Mouse (Mus musculus) urinary bladder, adult 2 months (tissue): ENCODE results near the gene Acacb. TPM values are rescaled to one million over a fixed set of nuclear protein-coding genes. Genes with fewer than 3 reads are reported as not detected.

ENCODE experiments used
- DNase-seq: peaks from one replicate; pipeline ENCODE4 v3.0.0; 2022; ENCODE audit warnings: low spot score
- polyA plus RNA-seq: library from polyadenylated mRNA; depleted of rRNA; stranded (reverse); fragments of >200 nt; gene quantifications from 2 replicates; pipeline ENCODE4 v1.2.3, GENCODE M21; 2012

Gene Acacb
- polyA plus RNA-seq, 1 experiment = 7.7 TPM

DNA sequence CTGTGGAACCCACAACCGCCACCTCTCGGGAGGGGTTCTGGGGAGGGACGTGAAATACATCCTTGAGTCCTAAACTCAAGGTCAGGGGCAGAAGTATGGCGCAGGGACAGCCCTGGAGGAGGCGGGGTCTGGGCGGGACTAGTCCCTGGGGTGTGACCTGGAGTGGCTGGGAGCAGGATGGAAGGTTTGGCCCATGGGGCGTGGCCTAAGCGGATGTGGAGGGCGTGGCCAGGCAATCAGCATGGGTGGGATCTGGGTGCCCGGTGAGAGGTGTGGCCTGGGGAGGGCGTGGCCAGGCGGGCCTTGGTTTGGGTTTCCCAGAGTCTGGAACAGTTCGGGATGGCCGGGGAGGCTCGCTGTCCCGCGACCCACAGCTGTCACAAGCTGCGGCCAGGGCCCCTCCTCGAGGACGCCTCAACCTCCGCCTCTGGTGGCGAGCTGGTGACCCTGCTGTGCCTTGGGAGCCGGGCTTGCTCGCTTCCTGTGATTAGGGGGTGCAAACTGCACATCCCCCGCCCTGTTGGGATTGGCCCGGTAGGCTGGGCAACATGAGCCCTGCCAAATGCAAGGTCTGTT is 29.3 kb downstream of the Acacb start:
- DNase-seq = peak; percentile 72

DNA sequence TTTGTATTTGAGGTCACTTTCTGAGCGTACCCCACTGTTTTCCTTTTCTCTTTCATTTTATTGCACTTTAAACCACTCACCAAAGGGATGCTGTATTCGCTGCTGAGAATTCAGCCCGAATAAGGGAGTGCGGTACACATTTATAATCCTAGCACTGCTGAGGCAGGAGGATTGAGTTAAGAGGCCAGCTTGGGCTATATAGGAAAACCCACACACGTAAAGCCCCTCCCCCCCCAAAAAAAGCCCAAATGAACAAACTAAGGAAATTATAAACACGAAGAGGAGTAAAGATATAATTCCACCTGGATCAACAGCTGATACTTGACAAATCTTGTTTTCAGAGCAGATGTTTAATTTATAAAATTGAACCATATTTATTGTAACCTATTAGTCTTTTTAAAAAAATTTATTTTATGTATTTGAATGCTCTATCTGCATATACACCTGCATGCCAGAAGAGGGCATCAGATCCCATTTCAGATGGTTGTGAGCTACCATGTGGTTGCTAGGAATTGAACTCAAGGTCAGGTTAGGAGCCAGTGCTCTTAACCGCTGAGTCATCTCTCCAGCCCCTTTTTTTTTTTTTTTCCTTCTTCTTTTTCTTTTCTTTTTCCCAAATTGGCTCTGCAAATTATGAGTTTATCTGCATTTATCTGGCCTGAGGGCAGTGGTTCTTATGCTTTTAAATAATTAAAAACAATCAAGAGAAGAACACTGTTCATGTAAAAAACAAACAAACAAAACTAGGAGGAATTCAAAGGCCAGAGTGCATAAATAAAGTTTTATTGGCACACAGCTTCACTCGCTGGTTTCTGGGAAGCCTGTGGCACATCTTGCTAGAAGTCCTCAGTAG is 30.4 kb downstream of the Acacb start:
- DNase-seq = no peak

DNA sequence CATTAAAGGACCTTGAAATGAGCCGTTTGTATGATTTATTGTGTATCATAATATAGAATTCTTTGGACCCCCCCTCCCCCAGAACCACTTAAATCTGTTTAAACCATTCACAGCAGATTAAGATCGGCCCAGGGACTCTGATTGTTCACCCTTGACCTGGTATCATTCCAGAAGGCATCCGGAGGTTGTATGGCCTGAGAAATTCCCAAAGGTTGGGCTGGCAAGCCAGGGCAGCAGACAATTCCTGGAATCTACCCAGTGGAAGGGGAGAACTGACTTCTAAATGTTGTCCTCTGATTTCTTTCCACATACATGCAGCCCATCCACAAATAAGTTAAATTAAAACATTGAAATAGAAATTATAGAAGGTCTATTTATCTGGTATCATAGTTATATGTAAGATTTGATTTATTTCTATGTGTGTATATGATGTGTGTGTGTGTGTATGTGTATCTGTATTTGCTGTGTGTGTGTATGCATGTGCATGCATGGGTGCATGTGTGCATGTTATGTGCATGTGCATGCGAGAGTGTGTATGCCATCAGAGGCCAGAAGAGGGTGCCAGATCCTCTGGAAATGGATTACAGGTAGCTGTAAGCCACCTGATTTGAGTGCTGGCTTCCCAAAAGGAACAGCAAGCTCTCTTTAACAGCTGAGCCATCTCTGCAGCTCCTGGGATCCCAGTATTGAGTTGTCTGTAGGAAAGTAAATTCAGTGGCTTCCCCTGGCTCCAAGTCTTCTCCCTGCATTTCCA is 31.8 kb downstream of the Acacb start:
- DNase-seq = no peak

DNA sequence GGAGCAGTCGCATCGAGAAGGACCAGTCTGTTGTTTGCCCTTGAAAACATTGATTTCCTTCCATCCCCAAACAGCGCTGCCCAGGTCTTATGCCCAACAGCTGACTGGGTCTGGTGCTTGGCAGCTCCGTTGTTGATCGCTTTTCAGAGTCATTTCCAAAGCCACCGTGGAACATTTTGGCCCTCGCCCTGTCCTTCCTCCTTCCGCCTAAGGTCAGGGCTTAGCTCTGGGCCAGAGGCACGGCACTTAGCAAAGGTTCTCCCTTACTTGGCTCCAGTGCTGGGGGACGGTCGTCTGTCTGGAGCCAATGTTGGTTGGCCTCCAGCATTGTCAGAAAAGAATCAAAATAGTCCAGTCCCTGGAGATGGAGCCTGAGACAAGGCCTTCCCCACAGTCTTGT is 33.2 kb downstream of the Acacb start:
- DNase-seq = no peak

DNA sequence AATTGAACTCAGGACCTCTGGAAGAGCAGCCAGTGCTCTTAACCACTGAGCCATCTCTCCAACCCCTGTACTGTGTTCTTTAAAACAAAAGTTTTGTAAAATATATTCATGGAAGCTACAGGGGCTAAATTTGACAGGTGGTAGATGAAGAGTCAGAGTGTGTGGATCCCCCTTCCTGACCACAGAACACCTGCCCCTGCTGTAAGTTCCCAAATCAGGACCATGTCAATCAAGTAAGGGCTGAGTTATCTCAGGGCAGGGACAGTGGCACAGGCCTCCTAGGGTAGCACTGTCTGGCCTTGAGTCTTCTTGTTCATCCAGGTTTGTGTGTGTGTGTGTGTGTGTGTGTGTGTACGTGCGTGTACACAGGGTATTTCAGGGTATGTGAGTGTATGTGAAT is 37.2 kb downstream of the Acacb start:
- no peak for DNase-seq

DNA sequence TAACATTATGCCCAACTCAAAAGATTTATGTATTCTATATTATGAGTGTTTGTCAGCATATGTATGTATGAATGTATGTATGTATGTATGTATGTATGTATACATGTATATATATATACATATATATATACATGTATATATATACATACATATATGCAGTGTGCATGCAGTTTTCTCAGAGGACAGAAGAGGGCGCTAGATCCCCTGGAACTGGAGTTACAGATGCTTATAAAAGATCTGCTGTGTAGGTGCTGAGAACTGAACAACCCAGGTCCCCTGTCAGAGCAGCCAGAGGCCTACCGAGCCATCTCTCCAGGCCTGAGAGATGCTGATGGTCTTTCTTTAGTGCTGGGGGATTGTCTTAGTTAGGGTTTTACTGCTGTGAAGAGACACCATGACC is 40.8 kb downstream of the Acacb start:
- DNase-seq = no peak

DNA sequence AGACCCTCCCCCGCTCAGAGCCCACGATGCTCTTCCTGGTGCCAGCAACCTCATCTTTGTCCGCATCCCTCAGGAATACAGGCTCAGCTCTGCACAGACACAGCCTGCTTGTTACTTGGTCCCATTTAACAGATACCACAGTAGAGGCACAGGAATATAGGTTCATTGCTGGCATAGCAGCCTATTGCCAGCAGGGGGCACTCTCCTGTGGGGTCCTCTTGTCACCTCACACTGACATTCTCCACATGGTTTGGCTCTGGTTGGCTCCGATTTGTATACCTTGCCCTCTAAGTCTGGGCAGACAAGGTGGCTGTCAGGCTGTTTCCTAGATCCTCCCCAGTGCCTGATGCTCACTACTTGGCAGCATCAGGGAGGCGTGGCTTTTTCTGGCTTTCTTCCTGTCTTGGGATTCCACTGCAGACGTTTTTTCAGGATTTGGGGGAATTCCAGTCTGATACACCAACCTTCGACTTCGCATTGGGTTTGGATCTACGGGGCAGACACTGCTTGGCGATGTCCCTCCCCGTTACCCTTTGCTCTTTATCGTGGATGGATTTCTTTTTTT is 42.6 kb downstream of the Acacb start:
- no peak for DNase-seq

DNA sequence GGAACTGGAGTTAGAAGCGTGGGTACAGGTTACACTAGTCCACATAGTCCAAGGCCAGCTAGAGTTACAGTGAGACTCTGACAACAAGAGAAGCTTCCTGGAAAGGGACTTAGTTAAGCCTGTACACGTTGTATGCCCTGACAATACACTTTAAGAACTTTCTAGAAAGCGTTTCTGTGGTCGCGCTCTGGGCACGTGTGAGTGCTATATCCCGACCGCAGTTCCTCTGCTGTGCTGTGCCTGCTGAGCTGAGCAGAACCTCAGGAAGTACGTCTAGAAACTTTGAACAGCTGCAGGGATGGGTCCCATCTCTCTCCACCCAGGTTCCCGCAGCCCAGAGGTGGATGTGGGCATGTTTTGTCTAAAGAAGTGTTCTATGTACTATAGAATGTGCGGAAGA is 47.8 kb downstream of the Acacb start:
- no peak for DNase-seq

DNA sequence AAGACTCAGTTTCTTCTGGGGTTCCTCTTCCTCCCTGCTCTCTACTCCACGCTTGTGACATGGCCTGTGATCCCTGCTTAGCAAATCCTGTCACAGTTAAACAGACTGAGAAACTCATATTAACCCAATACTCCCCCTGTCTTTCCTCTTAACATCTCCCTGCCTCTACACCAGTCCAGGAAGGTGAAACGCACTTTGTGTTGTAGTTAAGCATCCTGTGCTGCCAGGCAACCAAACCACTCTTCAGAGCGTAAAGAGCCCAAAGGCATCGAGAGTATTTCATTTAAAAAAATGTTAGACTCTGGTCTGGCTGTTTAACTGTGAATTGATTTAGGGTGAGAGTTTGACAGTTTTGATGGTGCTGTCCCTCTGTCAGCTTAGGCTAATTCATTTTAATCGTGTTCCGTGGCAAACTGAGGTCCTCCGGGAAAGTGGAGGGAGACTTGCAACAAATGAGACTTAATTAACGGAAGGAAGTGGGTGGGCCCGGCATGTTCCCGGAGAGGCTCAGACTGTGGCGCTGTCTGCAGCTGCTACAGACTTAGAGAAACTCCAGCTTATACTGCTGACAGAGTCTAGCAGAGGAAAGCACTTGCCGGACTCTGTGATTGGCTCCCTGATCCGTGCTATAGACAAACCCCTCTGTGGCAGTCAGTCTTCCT is 52.9 kb downstream of the Acacb start:
- no peak for DNase-seq

DNA sequence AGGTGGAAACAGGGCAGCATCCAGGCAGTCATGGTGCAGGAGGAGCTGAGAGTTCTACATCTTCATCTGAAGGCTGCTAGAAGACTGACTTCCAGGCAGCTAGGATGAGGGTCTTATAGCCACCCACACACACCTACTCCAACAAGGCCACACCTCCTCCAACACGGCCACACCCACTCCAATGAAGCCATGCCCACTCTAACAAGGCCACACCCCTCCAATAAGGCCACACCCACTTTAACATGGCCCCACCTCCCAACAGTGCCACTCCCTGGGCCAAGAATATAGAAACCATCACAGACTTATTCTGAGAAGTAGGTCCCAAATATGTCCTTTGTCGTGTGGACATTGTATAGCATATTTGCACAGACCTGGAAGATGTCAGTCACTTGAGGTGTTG is 59.8 kb downstream of the Acacb start:
- no peak for DNase-seq

DNA sequence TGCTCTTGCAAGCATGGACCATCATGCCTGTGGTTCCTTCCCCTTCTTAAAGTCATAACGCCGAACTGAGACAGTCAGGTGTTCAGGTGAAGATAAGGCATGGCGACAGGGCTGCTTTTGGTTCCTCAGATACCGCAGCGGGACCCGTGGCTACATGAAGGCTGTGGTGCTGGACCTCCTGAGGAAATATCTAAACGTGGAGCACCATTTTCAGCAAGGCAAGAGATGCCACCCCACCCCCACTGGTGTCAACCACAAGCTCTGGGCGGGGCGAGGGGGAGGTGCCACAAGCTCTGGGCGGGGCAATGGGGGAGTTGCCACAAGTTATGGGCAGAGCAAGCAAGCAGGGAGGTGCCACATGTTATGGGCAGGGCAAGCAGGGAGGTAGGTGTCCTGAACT is 66.8 kb downstream of the Acacb start:
- no peak for DNase-seq

DNA sequence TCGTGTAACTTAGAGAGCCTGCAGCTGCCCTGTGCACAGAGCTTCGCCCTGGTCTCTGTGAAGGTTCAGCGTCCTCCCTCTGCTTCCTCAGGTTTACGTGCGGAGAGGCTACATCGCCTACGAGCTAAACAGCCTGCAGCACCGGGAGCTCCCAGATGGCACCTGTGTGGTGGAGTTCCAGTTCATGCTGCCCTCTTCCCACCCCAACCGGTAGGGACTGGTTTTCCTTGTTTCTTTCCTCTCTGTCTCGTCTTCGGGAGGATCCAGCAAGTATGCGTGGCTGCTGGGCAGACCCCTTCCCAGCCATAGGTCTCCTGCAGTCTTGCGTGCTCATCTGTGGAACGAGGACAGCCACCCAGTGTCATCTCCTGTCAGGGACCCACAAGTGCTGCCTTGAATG is 72.4 kb downstream of the Acacb start:
- no peak for DNase-seq

DNA sequence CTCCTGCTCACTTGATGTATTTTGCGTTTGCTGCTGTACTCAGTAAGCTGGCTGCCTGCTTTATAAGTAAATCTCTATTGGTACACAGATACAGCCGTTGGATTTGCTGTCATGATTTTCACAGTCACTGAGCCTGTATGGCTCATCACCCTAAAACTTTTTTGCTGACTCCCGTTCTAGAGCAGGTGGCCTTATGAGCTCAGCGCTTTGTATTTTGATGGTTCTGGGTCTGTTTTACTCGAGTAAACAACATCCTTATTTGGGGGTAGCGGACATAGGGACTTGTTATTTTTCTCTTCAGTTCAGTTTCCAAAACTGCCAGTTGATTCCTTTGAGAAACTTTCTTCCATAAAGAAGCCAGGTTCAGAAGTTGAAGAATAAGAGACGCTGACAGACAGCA is 79.7 kb downstream of the Acacb start:
- DNase-seq = no peak

DNA sequence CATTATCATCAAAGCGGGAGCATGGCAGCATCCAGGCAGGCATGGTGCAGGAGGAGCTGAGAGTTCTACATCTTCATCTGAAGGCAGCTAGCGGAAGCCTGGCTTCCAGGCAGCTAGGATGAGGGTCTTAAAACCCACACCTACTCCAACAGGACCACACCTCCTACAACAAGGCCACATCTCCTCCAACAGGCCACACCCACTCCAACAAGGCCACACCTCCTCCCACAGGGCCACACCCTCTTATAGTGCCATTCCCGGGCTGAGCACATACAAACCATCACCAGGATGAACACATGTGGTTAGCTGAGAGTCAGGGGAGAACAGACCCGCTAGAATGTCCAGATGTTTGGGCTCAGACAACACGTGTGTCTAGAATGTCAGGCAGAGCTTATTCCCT is 82.6 kb downstream of the Acacb start:
- DNase-seq = no peak

DNA sequence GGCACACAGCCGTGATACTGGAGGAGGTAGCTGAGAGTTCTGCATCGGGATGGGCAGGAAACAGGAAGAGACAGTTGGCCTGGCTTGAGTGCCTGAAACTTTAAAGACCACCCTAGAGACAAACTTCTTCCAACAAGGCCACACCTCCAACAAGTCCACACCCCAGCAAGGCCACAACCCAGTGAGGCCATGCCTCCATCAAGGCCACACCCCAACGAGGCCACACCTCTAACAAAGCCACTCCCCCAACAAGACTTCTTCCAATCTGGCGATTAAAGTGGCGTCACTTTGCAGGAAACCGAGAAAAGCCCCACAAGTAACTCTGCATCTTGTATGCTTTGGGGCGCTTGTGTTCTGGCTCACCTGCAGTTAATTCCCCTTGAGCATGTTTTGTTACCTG is 92.6 kb downstream of the Acacb start:
- DNase-seq = no peak

DNA sequence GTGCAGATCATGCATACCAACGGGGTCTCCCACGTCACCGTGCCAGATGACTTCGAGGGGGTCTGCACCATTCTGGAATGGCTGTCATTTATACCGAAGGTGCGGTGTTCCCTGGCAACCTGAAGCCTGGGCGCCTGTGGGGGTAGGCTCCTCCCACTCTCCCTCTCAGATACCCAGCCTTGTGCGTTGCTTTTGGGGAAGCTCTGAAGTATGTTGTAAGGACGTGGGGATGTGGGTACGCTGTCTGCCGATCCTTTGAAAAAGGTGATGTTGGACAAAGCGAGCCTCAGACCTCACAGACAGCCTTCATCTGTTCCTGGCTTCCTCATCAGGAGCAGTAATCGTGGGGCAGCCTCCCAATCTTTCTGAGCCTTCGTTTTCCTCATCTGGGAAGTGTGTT is 93.4 kb downstream of the Acacb start:
- DNase-seq = no peak

DNA sequence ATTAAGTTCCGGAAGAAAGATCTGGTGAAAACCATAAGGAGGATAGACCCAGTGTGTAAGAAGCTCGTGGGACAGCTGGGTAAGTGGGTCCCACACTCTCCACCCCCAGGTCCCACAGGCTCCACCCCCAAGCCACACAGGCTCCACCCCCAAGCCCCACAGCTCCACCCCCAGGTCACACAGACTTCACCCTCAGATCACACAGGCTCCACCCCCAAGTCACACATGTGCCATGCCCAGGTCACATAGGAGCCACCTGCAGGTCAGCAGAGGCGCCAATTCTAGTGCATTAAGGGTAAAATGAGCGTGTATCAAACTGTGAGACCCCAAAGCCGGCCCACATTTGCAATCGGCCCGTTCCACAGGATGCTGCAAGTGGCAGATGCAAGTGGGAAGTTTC is 100.1 kb downstream of the Acacb start:
- DNase-seq = no peak

DNA sequence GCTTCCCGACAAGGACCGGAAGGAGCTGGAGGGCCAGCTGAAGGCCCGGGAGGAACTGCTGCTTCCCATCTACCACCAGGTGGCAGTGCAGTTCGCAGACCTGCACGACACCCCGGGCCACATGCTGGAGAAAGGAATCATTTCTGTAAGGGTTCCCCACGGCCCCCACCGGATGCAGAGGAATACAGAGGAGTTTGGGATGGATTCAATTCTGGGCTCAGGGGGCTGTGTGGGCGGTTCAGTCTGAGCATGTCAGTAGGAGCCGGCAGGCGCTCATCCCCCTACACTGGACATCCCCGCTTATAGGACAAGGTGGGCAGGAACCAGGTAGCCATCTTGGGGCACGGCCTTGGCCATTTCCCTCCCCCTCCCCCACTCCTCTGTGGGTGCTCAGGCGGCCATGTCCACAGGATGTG is 101.8 kb downstream of the Acacb start:
- DNase-seq = peak; percentile 38

DNA sequence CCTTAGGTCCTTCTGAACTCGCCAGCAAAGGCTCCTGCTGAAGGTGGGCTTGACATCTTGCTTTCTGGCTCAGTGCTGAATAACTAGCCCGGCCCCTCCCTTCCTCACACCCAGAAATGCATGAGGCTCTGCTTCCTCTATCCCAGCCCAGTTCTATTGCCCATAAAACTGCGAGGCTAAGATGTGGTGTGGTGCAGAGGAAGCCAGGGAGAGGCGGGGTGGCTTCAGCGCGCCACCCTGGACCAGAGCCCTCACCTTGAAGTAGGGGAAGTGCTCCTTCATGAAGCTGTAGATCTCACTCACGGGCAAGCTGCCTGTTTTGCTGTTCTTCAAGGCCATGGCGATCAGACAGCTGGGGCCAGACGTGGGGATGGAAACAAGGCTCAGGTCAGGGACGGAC is 113.2 kb downstream of the Acacb start:
- DNase-seq = no peak

DNA sequence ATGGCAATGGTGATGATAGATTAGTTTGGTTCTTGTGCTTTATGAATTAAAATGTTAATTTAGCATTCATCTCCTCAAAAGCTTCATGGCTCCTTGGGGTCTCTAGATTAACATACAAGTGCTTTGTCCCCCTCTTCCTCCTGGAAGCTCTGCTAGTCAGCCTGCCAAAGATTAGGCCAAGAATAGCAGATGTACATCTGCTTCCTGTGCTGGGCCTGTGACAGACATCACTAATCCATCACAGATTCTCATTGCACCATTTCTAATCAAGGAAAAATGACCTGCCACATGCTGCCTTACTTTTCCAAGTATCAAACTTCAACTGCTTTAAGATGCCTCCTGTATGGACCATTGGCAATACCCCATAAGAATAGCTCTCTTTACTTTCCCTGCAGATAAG is 115.2 kb downstream of the Acacb start:
- DNase-seq = no peak

DNA sequence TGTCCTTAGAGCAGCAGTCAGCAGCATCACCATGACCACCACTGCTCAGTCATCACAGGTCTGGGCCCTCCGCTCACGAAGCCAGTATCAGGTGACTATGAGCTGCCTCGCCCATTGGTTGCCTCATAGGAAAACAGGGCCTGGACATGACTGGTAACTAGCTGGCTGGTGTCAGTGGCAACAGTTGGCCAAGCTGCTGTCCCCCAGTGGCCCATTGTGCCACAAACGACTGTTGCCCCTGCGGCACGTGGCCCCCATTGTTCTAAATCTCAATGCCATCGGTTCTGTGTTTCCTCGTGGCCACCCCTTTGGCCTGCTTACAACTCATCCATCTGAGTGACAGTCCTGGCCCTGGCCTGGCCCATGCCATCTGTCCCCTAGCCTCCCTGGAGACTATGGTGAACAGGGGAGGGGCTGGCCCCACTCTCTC is 117.7 kb downstream of the Acacb start:
- DNase-seq = no peak

DNA sequence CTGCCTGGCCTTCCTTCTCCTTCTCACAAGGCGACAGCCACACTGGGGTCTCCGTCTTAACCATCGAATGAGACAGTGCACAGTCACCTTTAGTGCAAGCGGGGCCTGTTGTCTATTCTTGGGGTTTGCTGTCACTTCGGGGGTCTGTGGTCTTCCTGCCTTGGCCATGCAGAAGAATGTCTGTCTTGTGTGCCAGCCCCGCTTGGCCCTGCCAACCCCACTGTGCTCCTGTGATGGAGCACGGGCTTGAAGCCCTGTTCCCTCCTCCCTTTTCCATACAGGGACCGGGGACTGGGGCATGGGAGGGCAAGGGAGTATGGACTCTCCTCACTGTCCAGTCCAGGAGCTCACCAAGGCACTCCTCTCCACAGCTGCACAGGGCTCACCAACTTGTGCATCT is 118.5 kb downstream of the Acacb start:
- DNase-seq = no peak
